Mouse (Mus musculus): ENCODE data around the gene Zfp1.

Gene Zfp1

GRCm38 (mm10) chr8:111643264-111644141 lies at the start of gene Zfp1:
TSS of gene Zfp1 (plus strand) at chr8:111643401.
- DNase-seq (ENCODE audit: extremely low spot score, low spot score): peak; percentile 91

DNA sequence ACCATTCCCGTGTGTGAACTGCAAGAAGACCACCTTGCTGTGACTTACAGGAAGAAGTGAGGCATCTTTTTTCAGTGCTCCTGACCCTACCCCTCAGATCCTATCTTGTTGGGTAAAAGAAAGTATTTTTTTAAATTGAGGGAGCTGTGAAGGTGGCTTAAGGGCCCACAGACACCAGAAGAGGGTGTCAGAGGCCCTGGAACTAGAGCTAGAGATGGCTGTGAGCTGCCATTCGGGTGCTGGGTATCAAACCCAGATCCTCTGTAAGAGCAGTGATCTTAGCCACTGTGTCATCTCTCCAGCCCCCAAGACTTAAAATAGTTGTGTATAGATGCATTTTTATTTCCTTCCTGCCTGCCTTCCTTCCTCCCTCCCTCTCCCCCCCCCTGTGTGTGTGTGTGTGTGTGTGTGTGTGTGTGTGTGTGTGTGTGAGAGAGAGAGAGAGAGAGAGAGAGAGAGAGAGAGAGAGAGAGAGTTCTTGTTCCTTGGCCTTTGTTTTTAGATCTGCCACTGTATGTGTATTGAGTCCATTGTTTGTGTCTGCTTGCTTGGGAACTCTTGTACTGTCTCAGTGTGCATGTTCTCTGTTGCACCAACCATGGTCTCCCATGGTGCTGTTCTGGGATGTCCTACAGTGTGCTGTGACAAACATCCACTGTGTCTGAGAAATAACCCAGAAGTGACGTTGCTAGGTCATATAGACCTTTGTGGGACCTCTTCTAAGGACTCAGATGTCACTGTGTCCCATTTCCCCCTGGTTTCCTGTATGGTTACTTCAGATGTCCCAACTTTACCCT lies 49.0 kb upstream of the Zfp1 start:
- DNase-seq (ENCODE audit: extremely low spot score, low spot score): no peak

DNA sequence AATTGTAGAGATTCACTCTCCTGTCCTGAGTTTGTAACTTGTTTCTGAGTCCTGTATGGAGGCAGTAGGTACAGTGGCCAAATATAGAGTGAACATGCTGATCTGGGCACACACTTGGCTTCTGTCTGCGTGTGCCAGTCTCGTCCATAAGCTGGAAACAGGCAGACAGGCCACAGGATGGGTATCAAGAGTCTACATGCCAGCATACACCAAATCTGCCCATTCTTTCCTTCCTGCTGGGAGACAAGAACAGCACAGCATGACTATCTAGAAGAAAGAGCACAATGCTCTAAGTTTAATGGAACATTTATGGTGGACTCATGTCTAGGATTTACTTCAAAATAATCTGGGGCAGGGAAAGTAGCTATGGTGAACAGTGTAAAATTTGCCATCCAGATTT lies 48.2 kb upstream of the Zfp1 start:
- DNase-seq (ENCODE audit: extremely low spot score, low spot score): no peak

- DNase-seq (ENCODE audit: extremely low spot score, low spot score): no peak
These were observed 47.3 kb upstream of the Zfp1 start for GRCm38 (mm10) chr8:111595712-111596484.

DNA sequence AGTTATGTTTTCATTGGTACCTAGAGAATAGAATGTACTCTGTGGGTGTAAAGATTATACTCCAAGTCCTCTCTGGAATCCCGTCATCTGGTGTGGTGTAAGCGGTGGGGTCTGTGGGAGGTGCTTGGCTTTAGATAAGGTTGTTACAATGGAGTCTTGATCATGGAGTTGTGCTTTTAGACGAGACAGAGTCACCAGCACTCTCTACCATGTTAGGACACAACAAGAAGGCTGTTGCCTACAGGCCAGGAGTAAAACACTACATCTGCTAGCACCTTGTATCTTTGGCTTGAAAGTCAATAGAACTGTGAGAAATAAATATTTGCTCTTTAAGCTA lies 46.7 kb upstream of the Zfp1 start:
- DNase-seq (ENCODE audit: extremely low spot score, low spot score): no peak

GRCm38 (mm10) chr8:111597310-111597709 lies 45.9 kb upstream of the Zfp1 start:
- no peak for DNase-seq (ENCODE audit: extremely low spot score, low spot score)

DNA sequence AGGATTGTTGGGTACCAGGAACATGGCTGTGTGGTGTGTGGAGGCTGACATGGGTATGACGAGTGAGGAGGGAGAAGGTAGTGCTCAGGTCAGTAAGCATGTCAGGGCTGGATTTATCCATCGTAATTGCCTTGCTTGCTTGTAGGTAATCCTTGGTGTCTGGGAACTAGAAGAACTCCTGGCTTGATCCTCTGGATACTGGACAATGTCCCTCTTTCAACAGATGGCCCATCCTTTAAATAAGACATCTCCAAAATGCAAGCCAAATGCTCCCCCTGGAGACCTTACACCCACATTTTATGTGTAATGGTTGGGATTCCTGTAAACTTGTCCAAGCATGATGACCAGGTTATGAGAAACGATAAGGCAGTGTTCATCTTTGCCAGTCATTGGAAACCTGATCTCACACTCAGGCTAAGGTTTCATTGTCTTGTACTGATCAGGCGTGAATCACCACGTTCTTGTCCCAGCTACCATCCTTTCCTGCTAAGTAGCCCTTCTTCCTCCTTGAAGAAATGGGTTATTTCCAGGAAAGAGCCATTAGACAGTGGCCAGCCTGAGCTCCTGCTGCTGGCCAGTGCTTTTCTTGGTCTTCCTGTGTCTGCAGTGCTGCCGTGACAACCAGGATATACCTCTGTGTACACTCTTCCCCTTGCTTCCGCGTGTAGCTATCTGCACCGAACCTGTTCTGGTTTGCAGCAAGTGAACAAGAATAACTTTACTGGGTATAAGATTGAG lies 43.3 kb upstream of the Zfp1 start:
- DNase-seq (ENCODE audit: extremely low spot score, low spot score): no peak

DNA sequence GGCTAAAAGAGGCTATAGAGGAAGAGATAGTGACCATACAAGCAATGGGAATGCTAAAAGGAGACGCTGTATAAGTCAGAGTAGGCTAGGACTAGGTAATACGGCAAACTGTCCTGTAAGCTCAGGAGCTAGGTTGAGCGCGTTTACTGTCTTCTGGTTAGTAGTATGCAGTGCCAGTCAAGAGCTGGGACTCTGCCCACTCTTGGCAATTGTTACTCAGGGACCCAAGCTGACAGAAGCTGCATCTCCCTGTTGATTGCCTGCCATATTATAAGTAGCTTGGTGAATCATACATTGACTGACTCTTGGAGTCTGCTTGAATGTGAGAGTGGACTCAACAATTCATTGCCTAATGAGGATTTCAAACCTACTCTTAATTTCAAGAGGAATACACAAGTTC lies 41.2 kb upstream of the Zfp1 start:
- DNase-seq (ENCODE audit: extremely low spot score, low spot score): no peak

DNA sequence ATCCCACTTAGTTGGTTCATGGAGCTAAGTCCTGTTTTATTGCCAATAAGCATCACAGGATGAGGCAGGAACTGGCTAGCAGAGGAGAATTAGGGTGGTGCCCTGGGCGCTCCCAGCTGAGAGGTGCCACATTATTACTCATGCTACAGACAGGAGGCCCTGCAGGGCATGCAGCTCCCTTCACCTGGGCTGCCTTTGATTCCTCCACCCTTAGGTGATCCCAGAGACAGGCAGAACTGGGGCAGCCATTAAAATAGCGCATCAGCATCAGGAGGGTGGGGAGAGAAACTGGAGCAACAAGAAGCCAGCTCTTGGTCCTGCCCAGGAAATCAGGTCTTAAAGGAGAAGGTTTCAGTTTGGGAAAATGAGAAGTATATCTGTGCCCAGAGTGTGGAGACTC lies 38.2 kb upstream of the Zfp1 start:
- DNase-seq (ENCODE audit: extremely low spot score, low spot score): no peak

- DNase-seq (ENCODE audit: extremely low spot score, low spot score): no peak
These were observed 36.2 kb upstream of the Zfp1 start for GRCm38 (mm10) chr8:111606961-111607360.

- no peak for DNase-seq (ENCODE audit: extremely low spot score, low spot score)
These were observed 35.8 kb upstream of the Zfp1 start for GRCm38 (mm10) chr8:111607414-111607813.

DNA sequence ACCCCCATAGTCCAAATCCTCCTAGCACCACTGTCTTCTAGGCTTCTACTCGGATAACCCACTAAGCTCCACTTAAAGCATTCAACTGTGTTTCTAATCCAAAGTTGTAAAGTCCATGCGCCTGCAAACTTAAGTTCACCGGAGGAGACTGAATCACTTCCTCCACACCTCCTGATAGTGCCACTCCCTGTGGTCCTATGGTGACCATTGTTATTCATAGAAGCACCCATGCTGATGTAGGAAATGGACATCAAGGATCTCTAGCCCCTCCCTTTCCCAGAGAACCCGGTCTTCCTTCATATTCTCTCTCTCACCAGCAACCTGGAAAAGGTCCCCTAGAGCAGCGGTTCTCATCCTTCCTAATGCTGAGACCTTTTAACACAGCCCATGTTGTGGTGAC lies 30.0 kb upstream of the Zfp1 start:
- no peak for DNase-seq (ENCODE audit: extremely low spot score, low spot score)

- DNase-seq (ENCODE audit: extremely low spot score, low spot score): no peak
These were observed 28.2 kb upstream of the Zfp1 start for GRCm38 (mm10) chr8:111614786-111615701.

GRCm38 (mm10) chr8:111617812-111618211 lies 25.4 kb upstream of the Zfp1 start:
- DNase-seq (ENCODE audit: extremely low spot score, low spot score): no peak

- DNase-seq (ENCODE audit: extremely low spot score, low spot score): no peak
These were observed 24.9 kb upstream of the Zfp1 start for GRCm38 (mm10) chr8:111618273-111618672.

GRCm38 (mm10) chr8:111619936-111620335 lies 23.3 kb upstream of the Zfp1 start:
- DNase-seq (ENCODE audit: extremely low spot score, low spot score): no peak

GRCm38 (mm10) chr8:111622104-111622503 lies 21.1 kb upstream of the Zfp1 start:
- no peak for DNase-seq (ENCODE audit: extremely low spot score, low spot score)

DNA sequence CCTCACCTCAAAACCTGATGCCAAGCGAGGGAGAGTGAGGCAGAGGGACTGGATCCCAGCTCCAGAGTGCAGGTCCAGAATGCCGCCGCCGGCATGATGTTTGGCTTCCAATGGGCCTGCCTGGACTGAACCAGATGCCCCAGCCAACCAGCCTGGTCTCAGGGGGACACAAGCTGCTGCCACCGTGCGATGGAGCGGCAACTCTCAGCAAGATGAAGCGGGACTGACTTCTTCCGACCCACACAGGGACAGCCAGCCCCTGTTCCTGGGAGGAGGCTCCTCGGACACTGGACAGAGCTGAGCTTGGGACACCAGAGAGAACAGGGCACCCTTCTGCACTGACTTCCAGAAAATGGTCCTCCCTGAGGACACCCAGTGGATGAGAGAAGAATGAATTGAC lies 20.6 kb upstream of the Zfp1 start:
- no peak for DNase-seq (ENCODE audit: extremely low spot score, low spot score)

- no peak for DNase-seq (ENCODE audit: extremely low spot score, low spot score)
These were observed 18.9 kb upstream of the Zfp1 start for GRCm38 (mm10) chr8:111624081-111624852.

Data from neural tube, embryonic 10.5 days (tissue).